Mouse (Mus musculus) embryonic facial prominence, embryonic 14.5 days (tissue): ENCODE measurements at regions not wholly inside any gene's neighbourhood (a gene's known extent, or its start where the extent isn't known, plus 50 kb on each side); places are given as distances from the start of the nearest gene placed in this dataset.

Source experiments
- ATAC-seq: fragments of 200-750 bp; cut with Nextera tagmentation; 2 replicates; pipeline ENCODE4 v1.8.0; 2017; ENCODE audit warnings: low read depth, moderate number of reproducible peaks, moderate TSS enrichment
- DNase-seq: peaks from one replicate; pipeline ENCODE4 v3.0.0-alpha.2; 2015; ENCODE audit warnings: low spot score
- H3K27ac ChIP-seq: fragments of 300-500 bp; sonication (generic); replicated peaks from 2 replicates; pipeline ENCODE4 v1.5.1; 2014; ENCODE audit warnings: low read depth, mild to moderate bottlenecking, low read length, moderate library complexity
- H3K27me3 ChIP-seq: fragments of 300-500 bp; sonication (generic); replicated peaks from 2 replicates; pipeline ENCODE4 v1.6.1; 2014; ENCODE audit warnings: low read length; ENCODE audit not compliant: control insufficient read depth, insufficient read depth
- H3K36me3 ChIP-seq: fragments of 300-500 bp; sonication (generic); 2 replicates; pipeline ENCODE4 v1.6.1; 2014; ENCODE audit warnings: low read length, mixed read lengths; ENCODE audit not compliant: control insufficient read depth, insufficient read depth
- H3K4me1 ChIP-seq: fragments of 300-500 bp; sonication (generic); 2 replicates; pipeline ENCODE4 v1.6.1; 2014; ENCODE audit warnings: antibody characterized with exemption, low read length; ENCODE audit not compliant: control insufficient read depth, insufficient read depth
- H3K4me2 ChIP-seq: fragments of 300-500 bp; sonication (generic); 2 replicates; pipeline ENCODE4 v1.6.1; 2014; ENCODE audit warnings: low read depth, mild to moderate bottlenecking, low read length, moderate library complexity, mixed read lengths
- H3K4me3 ChIP-seq: fragments of 300-500 bp; sonication (generic); 2 replicates; pipeline ENCODE4 v1.5.1; 2014; ENCODE audit warnings: low read depth, mild to moderate bottlenecking, low read length
- H3K9ac ChIP-seq: fragments of 300-500 bp; sonication (generic); 2 replicates; pipeline ENCODE4 v1.6.1; 2014; ENCODE audit warnings: low read depth, mild to moderate bottlenecking, low read length, moderate library complexity, mixed read lengths
- H3K9me3 ChIP-seq: fragments of 300-500 bp; sonication (generic); 2 replicates; pipeline ENCODE4 v1.6.1; 2016; ENCODE audit warnings: low read length; ENCODE audit not compliant: control insufficient read depth
- WGBS: fragments of 180-500 bp; shearing (Covaris S2); extraction: QIAGEN DNeasy Blood & Tissue Kit; methylation state at CpG from one replicate; pipeline ENCODE4 v1.1.7; 2014; 5-methylcytosine and 5-hydroxymethylcytosine counted together

DNA sequence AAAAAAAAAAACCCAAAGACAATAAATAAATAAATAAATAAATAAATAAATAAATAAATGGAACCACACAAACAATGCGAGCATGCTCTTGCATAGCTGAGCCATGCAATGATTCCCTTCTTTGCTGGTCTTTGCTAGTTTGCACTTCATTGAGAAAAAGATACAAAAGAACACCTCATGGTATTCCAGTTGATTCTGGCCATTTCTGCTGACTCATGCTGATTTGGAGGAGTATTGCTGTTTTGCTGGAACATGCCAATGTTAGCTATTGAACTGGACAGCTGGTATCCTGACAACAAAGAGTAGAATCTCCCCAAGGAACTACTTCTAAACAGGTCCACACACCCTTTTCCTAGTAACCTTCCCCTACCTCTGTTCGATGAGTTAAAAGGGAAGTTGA lies 60.2 kb downstream of the Htr1a start:
- ATAC-seq (no peak), DNase-seq (no peak)
- Histone ChIP-seq H3K4me1 (no peaks in the 10 kb centered on the region), H3K9me3 (no peaks in the 10 kb centered on the region), H3K9ac (no peak overlapping the region), H3K4me2 (no peak overlapping the region), H3K4me3 (no peak overlapping the region), H3K27ac (no peak overlapping the region), H3K27me3 (no peaks in the 10 kb centered on the region), H3K36me3 (no peaks in the 10 kb centered on the region)
- 89% methylated on average over 2 of the region's 2 CpGs for WGBS

GRCm38 (mm10) chr13:105537981-105538680 lies 94.7 kb downstream of the Htr1a start:
- no peak for ATAC-seq
- peak; percentile 12 for DNase-seq
- Histone ChIP-seq H3K4me2 (no peak overlapping the region), H3K36me3 (no peaks in the 10 kb centered on the region), H3K9ac (no peak overlapping the region), H3K4me3 (no peak overlapping the region), H3K9me3 (no peaks in the 10 kb centered on the region), H3K4me1 (no peaks in the 10 kb centered on the region), H3K27ac (no peak overlapping the region), H3K27me3 (no peaks in the 10 kb centered on the region)
- 45% methylated on average over 3 of the region's 3 CpGs for WGBS

DNA sequence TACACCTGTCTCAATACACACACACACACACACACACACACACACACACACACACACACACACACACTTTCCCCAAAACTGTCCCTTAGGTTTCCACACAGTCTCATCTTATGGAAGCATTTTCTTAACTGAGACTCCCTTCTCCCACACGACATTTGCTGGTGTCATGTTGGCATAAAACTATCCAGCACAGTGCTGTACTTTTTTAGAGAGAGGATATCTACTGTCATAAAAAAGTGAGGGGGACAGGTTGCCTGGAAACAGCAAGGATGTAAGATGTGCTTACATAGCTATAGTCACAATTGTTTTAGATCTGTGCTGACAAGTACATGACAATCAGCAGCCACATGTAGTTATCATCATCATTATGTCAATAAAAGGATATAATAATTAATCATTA lies 129.8 kb downstream of the Htr1a start:
- DNase-seq, result no peak
- Histone ChIP-seq H3K9ac (no peak overlapping the region), H3K4me1 (no peaks in the 10 kb centered on the region), H3K36me3 (no peaks in the 10 kb centered on the region), H3K27me3 (no peaks in the 10 kb centered on the region), H3K4me3 (no peak overlapping the region), H3K4me2 (no peak overlapping the region), H3K27ac (no peak overlapping the region), H3K9me3 (no peaks in the 10 kb centered on the region)
- 76% methylated on average over 1 of the region's 1 CpGs for WGBS
- no peak for ATAC-seq

DNA sequence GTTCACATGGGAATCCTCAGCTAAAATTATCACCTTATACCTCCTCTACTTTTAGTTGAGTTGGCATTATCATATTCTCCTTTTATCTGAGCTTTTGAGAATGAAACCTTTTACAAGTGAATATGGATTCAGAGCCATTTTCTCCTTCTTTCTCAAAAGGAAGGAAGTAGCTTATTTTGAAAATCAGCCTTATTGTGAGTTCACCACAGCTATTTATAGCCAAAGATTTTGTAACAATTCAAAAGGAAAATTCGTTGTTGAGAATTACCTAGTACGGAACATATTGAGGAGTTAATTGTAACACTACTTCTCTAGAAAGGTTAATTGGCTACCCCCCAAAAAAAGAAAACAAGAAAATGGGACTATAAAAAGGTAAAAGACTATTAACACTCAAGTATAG lies 163.0 kb downstream of the Htr1a start:
- no peaks in the 10 kb centered on the region for H3K36me3 ChIP-seq
- no peak for DNase-seq
- H3K9me3 ChIP-seq, result no peaks in the 10 kb centered on the region
- H3K27me3 ChIP-seq, result no peaks in the 10 kb centered on the region
- no peak for ATAC-seq
- no peak overlapping the region for H3K9ac ChIP-seq
- H3K4me3 ChIP-seq, result no peak overlapping the region
- no peak overlapping the region for H3K27ac ChIP-seq
- H3K4me2 ChIP-seq, result no peak overlapping the region
- 80% methylated on average over 2 of the region's 2 CpGs for WGBS
- no peaks in the 10 kb centered on the region for H3K4me1 ChIP-seq

DNA sequence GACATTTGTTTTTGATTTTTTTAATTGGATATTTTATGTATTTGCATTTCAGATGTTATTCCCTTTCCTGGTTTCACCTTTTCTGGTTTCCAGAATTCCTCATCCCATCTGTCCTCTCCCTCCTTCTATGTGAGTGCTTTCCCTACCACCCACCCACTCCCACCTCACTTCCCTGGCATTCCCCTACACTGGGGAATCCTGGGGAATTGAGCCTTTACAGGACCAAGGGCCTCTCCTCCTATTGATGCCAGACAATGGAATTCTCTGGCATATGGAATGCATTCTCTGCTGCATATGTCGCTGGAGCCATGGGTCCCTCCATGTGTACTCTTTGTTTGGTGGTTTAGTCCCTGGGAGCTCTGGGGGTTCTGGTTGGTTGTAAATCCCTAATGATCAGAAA lies 175.9 kb downstream of the Htr1a start:
- Histone ChIP-seq H3K4me1 (no peaks in the 10 kb centered on the region; the same call in 1 of the 2 replicates), H3K4me3 (no peak overlapping the region), H3K4me2 (no peak overlapping the region), H3K27ac (no peak overlapping the region; the same call in 1 of the 2 replicates), H3K36me3 (no peaks in the 10 kb centered on the region), H3K9ac (no peak overlapping the region), H3K27me3 (no peaks in the 10 kb centered on the region), H3K9me3 (no peaks in the 10 kb centered on the region)
- 26% methylated on average over 1 of the region's 1 CpGs for WGBS
- peak; percentile 8 for DNase-seq
- ATAC-seq, result no peak

- DNase-seq (no peak), ATAC-seq (no peak)
- 64% methylated on average over 1 of the region's 1 CpGs for WGBS
- no peak overlapping the region for H3K4me3 ChIP-seq
- H3K27ac ChIP-seq, result no peak overlapping the region
- H3K27me3 ChIP-seq, result no peaks in the 10 kb centered on the region
- no peaks in the 10 kb centered on the region for H3K36me3 ChIP-seq
- no peaks in the 10 kb centered on the region for H3K9me3 ChIP-seq
- no peaks in the 10 kb centered on the region; the same call in 1 of the 2 replicates for H3K4me1 ChIP-seq
- no peak overlapping the region for H3K4me2 ChIP-seq
- no peak overlapping the region for H3K9ac ChIP-seq
Observed at GRCm38 (mm10) chr13:105620867-105621266, 177.4 kb downstream of the Htr1a start.

DNA sequence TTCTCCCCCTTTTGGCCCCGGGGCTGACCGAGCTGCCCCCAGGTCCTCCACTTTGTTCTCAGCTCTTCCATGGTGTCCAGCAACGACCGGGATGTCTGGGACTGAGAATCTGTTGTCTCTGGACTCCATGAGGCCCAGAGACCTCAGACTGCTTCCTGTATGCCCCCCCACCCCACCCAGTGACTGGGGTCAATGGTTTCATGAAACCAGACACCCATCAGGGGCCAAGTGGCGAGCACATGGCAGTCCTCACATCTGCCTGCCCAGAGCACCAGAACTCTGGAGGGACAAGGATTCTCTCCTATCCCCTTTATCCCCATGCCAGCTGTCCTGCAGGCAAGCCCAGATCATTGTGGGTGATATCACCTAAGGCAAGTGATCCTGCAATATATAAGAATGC lies 185.2 kb downstream of the Htr1a start:
- no peaks in the 10 kb centered on the region for H3K36me3 ChIP-seq
- H3K4me2 ChIP-seq, result no peak overlapping the region
- no peak overlapping the region for H3K27ac ChIP-seq
- DNase-seq (no peak), ATAC-seq (no peak)
- H3K9ac ChIP-seq, result no peak overlapping the region
- H3K4me3 ChIP-seq, result no peak overlapping the region
- no peaks in the 10 kb centered on the region for H3K4me1 ChIP-seq
- H3K9me3 ChIP-seq, result no peaks in the 10 kb centered on the region
- no peaks in the 10 kb centered on the region for H3K27me3 ChIP-seq
- 61% methylated on average over 5 of the region's 5 CpGs for WGBS

DNA sequence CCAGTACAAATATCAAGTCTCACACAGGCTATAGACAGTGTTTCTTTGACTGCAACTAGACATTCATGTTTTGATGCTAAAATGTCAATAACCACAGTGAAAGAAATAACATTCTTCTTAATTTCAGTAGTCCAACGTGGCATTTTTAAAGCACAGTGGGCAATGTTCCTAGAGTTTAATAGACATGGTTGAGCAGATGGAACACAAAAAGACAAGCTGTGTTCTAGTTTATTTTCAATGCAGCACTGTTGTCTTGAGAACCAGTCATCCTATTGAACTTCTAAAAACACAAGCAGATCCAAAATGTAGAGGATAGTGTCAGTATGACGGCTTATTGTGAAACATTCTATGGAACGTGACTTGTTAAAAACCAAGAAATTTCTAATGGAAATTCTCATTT lies 205.2 kb downstream of the Htr1a start:
- Histone ChIP-seq H3K9me3 (no peaks in the 10 kb centered on the region), H3K4me1 (no peaks in the 10 kb centered on the region), H3K27me3 (no peaks in the 10 kb centered on the region), H3K4me3 (no peak overlapping the region), H3K36me3 (no peaks in the 10 kb centered on the region), H3K4me2 (no peak overlapping the region), H3K9ac (no peak overlapping the region), H3K27ac (no peak overlapping the region)
- 84% methylated on average over 3 of the region's 3 CpGs for WGBS
- ATAC-seq (no peak), DNase-seq (no peak)
